Mouse (Mus musculus): ENCODE results near the gene Fam133b. TPM values are rescaled to one million over a fixed set of nuclear protein-coding genes. Genes with fewer than 3 reads are reported as not detected.

The Fam133b gene
- total and polyA plus RNA-seq, 2 experiments from 2014 or later: 11.4 to 12.9 TPM

- TF ChIP-seq EP300 (IDR thresholded peaks at IDR 0.05; ENCODE audit: low read depth): no peak
- no peak for TF ChIP-seq CTCF (IDR thresholded peaks at IDR 0.05; ENCODE audit: low read depth)
- peak overlapping the region; percentile 79 for H3K27ac ChIP-seq (ENCODE audit: low read depth)
Observed at GRCm38 (mm10) chr5:3500957-3501563, 42.6 kb upstream of the Fam133b start.

DNA sequence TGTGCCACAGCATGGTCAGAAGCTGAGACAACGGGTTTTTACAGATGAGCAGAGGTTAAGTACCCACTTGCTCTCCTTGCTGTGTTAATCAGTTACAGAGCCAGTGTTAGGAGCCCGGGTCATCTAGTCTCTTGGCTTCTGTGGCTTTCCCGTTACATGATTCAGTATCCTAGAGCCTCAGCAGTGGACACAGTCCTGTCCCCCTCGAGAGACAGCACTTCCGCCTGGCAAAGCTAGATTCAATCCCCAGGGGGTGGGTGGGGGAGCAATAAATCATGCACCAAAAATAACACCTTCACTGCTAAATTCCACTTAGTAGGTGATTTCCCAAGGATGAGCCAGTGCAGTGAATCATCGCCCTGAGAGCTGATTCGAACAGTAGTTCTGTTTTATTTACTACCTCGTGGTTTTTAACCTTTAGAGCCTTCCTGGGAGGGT is 42.0 kb upstream of the Fam133b start:
- 31% methylated on average over 8 of the region's 8 CpGs for WGBS
- H3K27me3 ChIP-seq (ENCODE audit: control insufficient read depth, insufficient read depth, low read length): no peaks in the 10 kb centered on the region
- peaks cover 48% of the 10 kb centered on the region for H3K4me1 ChIP-seq (ENCODE audit: control insufficient read depth, insufficient read depth)
- peak overlapping the region; percentile 79 for H3K27ac ChIP-seq (ENCODE audit: low read depth)
- H3K9me3 ChIP-seq (replicated peaks; ENCODE audit: control insufficient read depth, low read length): no peaks in the 10 kb centered on the region
- no peaks in the 10 kb centered on the region for H3K36me3 ChIP-seq (replicated peaks; ENCODE audit: control insufficient read depth, insufficient read depth, low read length)
- TF ChIP-seq CTCF (IDR thresholded peaks at IDR 0.05; ENCODE audit: low read depth) (no peak), EP300 (IDR thresholded peaks at IDR 0.05; ENCODE audit: low read depth) (no peak)
- no peak overlapping the region for H3K4me3 ChIP-seq (ENCODE audit: low read depth, low read length)
- no peak overlapping the region for H3K9ac ChIP-seq (replicated peaks; ENCODE audit: low read depth, low read length)
- no peak for ATAC-seq (ENCODE audit: insufficient read depth, low read depth)
- no peak for DNase-seq (ENCODE audit: low spot score)
- peak overlapping the region; percentile 11; the same call in 1 of the 2 replicates for H3K4me2 ChIP-seq (ENCODE audit: low read depth, low read length)

More at GRCm38 (mm10) chr5:3500957-3501563, 42.6 kb upstream of the Fam133b start:
- no peak for DNase-seq (ENCODE audit: low spot score)
- H3K9ac ChIP-seq (replicated peaks; ENCODE audit: low read depth, low read length): no peak overlapping the region
- no peaks in the 10 kb centered on the region for H3K9me3 ChIP-seq (replicated peaks; ENCODE audit: control insufficient read depth, low read length)
- no peaks in the 10 kb centered on the region for H3K36me3 ChIP-seq (replicated peaks; ENCODE audit: control insufficient read depth, insufficient read depth, low read length)
- H3K4me2 ChIP-seq (ENCODE audit: low read depth, low read length): no peak overlapping the region
- peaks cover 48% of the 10 kb centered on the region for H3K4me1 ChIP-seq (ENCODE audit: control insufficient read depth, insufficient read depth)
- no peak for ATAC-seq (ENCODE audit: insufficient read depth, low read depth)
- H3K4me3 ChIP-seq (ENCODE audit: low read depth, low read length): no peak overlapping the region
- no peaks in the 10 kb centered on the region for H3K27me3 ChIP-seq (ENCODE audit: control insufficient read depth, insufficient read depth, low read length)
- 62% methylated on average over 8 of the region's 8 CpGs for WGBS

DNA sequence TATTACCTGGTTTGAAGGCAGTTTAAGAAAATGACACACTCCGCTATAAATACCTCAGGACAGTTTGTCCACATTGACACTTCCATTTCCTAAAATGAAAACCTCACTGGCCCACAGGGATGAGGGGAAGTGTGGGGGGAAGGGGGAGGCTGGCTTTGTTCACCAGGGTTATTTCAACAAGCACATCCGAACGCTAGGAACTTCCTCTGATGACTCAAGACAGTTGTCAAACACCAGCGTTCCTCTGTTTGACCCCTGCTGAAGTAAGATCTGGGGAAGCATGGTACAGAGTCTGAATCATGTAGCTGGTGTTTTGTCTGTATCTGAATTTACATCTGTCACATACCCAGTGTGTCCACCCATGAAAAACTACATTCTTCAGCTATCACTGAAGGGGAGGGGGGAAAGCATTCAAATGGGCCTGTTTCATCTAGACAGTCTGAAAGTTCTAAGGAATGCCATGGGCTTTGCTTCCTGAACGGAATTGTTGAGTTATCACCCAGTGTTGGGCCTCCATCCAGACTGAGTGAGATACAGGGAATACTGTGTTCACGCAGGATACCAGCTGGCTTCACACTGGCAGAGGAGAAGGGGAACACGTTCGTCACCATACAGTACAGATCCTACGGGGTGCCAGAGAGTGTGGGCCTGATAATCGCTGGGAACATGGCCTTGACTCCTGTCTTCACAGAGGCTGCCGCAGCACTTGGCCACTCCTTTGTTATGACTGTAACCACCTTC is 40.9 kb upstream of the Fam133b start:
- H3K4me2 ChIP-seq (ENCODE audit: low read depth, low read length): peak overlapping the region; percentile 19
- DNase-seq (ENCODE audit: low spot score) (peak; percentile 72), ATAC-seq (ENCODE audit: insufficient read depth, low read depth) (peak; percentile 89)
- no peaks in the 10 kb centered on the region for H3K27me3 ChIP-seq (ENCODE audit: control insufficient read depth, insufficient read depth, low read length)
- WGBS: 23% methylated on average over 11 of the region's 11 CpGs
- no peak overlapping the region for H3K4me3 ChIP-seq (ENCODE audit: low read depth, low read length)
- peaks cover 42% of the 10 kb centered on the region for H3K4me1 ChIP-seq (ENCODE audit: control insufficient read depth, insufficient read depth)
- no peaks in the 10 kb centered on the region for H3K9me3 ChIP-seq (replicated peaks; ENCODE audit: control insufficient read depth, low read length)
- TF ChIP-seq EP300 (IDR thresholded peaks at IDR 0.05; ENCODE audit: low read depth) (no peak; the same call in 1 of the 2 replicates), CTCF (IDR thresholded peaks at IDR 0.05; ENCODE audit: low read depth) (no peak)
- no peak overlapping the region for H3K9ac ChIP-seq (replicated peaks; ENCODE audit: low read depth, low read length)
- peak overlapping the region; percentile 79 for H3K27ac ChIP-seq (ENCODE audit: low read depth)
- no peaks in the 10 kb centered on the region for H3K36me3 ChIP-seq (replicated peaks; ENCODE audit: control insufficient read depth, insufficient read depth, low read length)

GRCm38 (mm10) chr5:3503373-3503772 is 40.3 kb upstream of the Fam133b start:
- Histone ChIP-seq H3K36me3 (replicated peaks; ENCODE audit: control insufficient read depth, insufficient read depth, low read length) (no peaks in the 10 kb centered on the region), H3K4me3 (ENCODE audit: low read depth, low read length) (no peak overlapping the region), H3K27me3 (ENCODE audit: control insufficient read depth, insufficient read depth, low read length) (no peaks in the 10 kb centered on the region), H3K9me3 (replicated peaks; ENCODE audit: control insufficient read depth, low read length) (no peaks in the 10 kb centered on the region), H3K27ac (ENCODE audit: low read depth) (peak overlapping the region; percentile 79), H3K9ac (replicated peaks; ENCODE audit: low read depth, low read length) (no peak overlapping the region), H3K4me2 (ENCODE audit: low read depth, low read length) (peak overlapping the region; percentile 19; the same call in 1 of the 2 replicates), H3K4me1 (ENCODE audit: control insufficient read depth, insufficient read depth) (peaks cover 39% of the 10 kb centered on the region)
- ATAC-seq (ENCODE audit: insufficient read depth, low read depth) (no peak), DNase-seq (ENCODE audit: low spot score) (no peak)
- 62% methylated on average over 4 of the region's 4 CpGs for WGBS
- TF ChIP-seq EP300 (IDR thresholded peaks at IDR 0.05; ENCODE audit: low read depth) (no peak), CTCF (IDR thresholded peaks at IDR 0.05; ENCODE audit: low read depth) (no peak)

DNA sequence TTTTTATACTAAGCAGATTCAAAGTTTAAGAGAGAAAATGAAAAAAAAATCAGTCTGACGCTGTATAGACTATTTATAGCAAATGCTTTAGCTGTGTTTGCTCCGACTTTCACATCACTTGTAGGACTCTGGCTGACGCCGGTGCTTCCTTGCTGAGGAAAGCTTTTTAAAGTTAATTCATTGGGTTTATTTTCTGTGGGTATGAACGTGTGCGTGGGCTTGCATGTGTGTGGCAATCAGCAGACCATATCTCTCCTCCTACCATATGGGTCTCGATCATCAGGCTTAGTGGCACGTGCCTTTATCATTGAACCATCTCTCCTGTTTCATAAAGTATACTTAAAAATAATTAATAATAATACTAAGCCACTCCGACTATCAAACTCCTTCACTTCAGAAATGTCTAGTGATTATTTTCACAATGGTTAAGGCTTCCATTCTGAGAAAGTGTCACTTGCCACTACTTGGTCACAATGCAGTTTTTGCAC is 39.8 kb upstream of the Fam133b start:
- ATAC-seq (ENCODE audit: insufficient read depth, low read depth) (no peak), DNase-seq (ENCODE audit: low spot score) (no peak)
- TF ChIP-seq CTCF (IDR thresholded peaks at IDR 0.05; ENCODE audit: low read depth) (no peak), EP300 (IDR thresholded peaks at IDR 0.05; ENCODE audit: low read depth) (no peak)
- peaks cover 45% of the 10 kb centered on the region for H3K4me1 ChIP-seq (ENCODE audit: control insufficient read depth, insufficient read depth)
- H3K9me3 ChIP-seq (replicated peaks; ENCODE audit: control insufficient read depth, low read length): no peaks in the 10 kb centered on the region
- no peak overlapping the region for H3K27ac ChIP-seq (ENCODE audit: low read depth)
- no peaks in the 10 kb centered on the region for H3K27me3 ChIP-seq (ENCODE audit: control insufficient read depth, insufficient read depth, low read length)
- H3K4me2 ChIP-seq (ENCODE audit: low read depth, low read length): no peak overlapping the region
- WGBS: 55% methylated on average over 9 of the region's 9 CpGs
- H3K4me3 ChIP-seq (ENCODE audit: low read depth, low read length): no peak overlapping the region
- no peak overlapping the region for H3K9ac ChIP-seq (replicated peaks; ENCODE audit: low read depth, low read length)
- no peaks in the 10 kb centered on the region for H3K36me3 ChIP-seq (replicated peaks; ENCODE audit: control insufficient read depth, insufficient read depth, low read length)
